Mouse (Mus musculus): Measurements from ENCODE around the gene Hsd17b7. TPM values are rescaled to one million over a fixed set of nuclear protein-coding genes. Genes with fewer than 3 reads are reported as not detected.

Hsd17b7 gene
- total RNA-seq, 2 experiments from 2014 or later: 14.4 to 14.5 TPM

Other genes with a start within 250 kb of the Hsd17b7 start
- 100 to 1,000 TPM; 425 to 565 TPM for gene Rgs4, start 221.6 kb downstream of the Hsd17b7 start, total RNA-seq (2021)
- gene Ccdc190, start 40.6 kb downstream of the Hsd17b7 start, total RNA-seq (2021): 10 to 100 TPM; 16.0 to 16.6 TPM
- gene Ddr2, start 141.5 kb upstream of the Hsd17b7 start, total RNA-seq (2021): 1 to 10 TPM; 3.3 to 6.7 TPM
- gene Uap1, start 205.7 kb upstream of the Hsd17b7 start, total RNA-seq (2021): 10 to 100 TPM; 62.7 to 63.2 TPM
- gene Uhmk1, start 246.2 kb upstream of the Hsd17b7 start, total RNA-seq (2021): 100 to 1,000 TPM; 135 to 137 TPM

All from left cerebral cortex, postnatal 36 days (tissue).